Mouse (Mus musculus): Measurements from ENCODE around the gene Uvrag.

DNA sequence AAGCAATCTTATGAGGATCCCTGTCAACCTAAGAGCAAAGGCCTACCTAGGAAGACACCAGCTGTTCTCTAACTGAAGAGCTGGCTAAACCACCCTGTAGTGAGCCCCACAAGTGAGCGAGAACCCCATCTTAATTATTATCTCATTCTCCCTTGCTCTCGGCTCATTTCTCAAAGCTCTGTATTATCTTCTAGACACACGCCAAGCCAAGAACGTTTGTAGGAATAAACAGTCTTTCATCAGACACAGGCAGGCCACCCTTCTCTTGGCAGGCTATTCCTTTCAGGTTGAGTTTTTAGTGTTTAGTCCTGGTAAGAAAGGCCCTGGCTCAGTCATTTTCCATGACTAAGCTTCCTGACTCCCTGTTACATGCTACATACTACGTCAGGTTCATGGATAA, 218.0 kb downstream of the Uvrag start:
- TF ChIP-seq POLR2A (IDR thresholded peaks at IDR 0.05; ENCODE audit: control insufficient read depth, extremely low read depth, insufficient read depth, low read length, poor library complexity) (no peak), CTCF (IDR thresholded peaks at IDR 0.05; ENCODE audit: borderline replicate concordance, control insufficient read depth, extremely low read depth, insufficient read depth, low read length, poor library complexity) (no peak)

All from thymus, adult 2 months (tissue).